Mouse (Mus musculus) intestine, embryonic 16.5 days (tissue): ENCODE results near the gene Ifit3b. TPM values are rescaled to one million over a fixed set of nuclear protein-coding genes. Genes with fewer than 3 reads are reported as not detected.
"Not testable (repeated sequence)": the region's sequence is repeated elsewhere in the genome, so short reads cannot be mapped to it uniquely, and the experiment has no call there.

Experiments used
- ATAC-seq: fragments of 200-750 bp; cut with Nextera tagmentation; 2 replicates; pipeline ENCODE4 v1.8.0; 2017; ENCODE audit warnings: moderate TSS enrichment, moderate library complexity
- H3K27ac ChIP-seq: fragments of 300-500 bp; sonication (generic); 2 replicates; pipeline ENCODE4 v1.5.1; 2014; ENCODE audit warnings: mild to moderate bottlenecking, low read length
- H3K27me3 ChIP-seq: fragments of 300-500 bp; sonication (generic); replicated peaks from 2 replicates; pipeline ENCODE4 v1.6.1; 2014; ENCODE audit warnings: low read length, control low read depth, mixed read lengths; ENCODE audit not compliant: control insufficient read depth, insufficient read depth
- H3K36me3 ChIP-seq: fragments of 300-500 bp; sonication (generic); 2 replicates; pipeline ENCODE4 v1.6.1; 2014; ENCODE audit warnings: low read length, control low read depth; ENCODE audit not compliant: control insufficient read depth, insufficient read depth
- H3K4me1 ChIP-seq: fragments of 300-500 bp; sonication (generic); 2 replicates; pipeline ENCODE4 v1.6.1; 2014; ENCODE audit warnings: low read length, control low read depth, mixed read lengths; ENCODE audit not compliant: control insufficient read depth, insufficient read depth
- H3K4me2 ChIP-seq: fragments of 300-500 bp; sonication (generic); 2 replicates; pipeline ENCODE4 v1.6.1; 2014; ENCODE audit warnings: low read depth, low read length, control low read depth
- H3K4me3 ChIP-seq: fragments of 300-500 bp; sonication (generic); 2 replicates; pipeline ENCODE4 v1.5.1; 2014; ENCODE audit warnings: mild to moderate bottlenecking, low read length
- H3K9ac ChIP-seq: fragments of 300-500 bp; sonication (generic); 2 replicates; pipeline ENCODE4 v1.6.1; 2014; ENCODE audit warnings: low read depth, low read length
- H3K9me3 ChIP-seq: fragments of 300-500 bp; sonication (generic); 2 replicates; pipeline ENCODE4 v1.6.1; 2016; ENCODE audit warnings: low read length, control low read depth; ENCODE audit not compliant: control insufficient read depth
- WGBS: fragments of 180-500 bp; shearing (Covaris S2); extraction: QIAGEN DNeasy Blood & Tissue Kit; methylation state at CpG from one replicate; pipeline ENCODE4 v1.1.7; 2014; 5-methylcytosine and 5-hydroxymethylcytosine counted together
- polyA plus RNA-seq: library from polyadenylated mRNA; unstranded; fragments of >200 nt; fragmentation: Nextera tagmentation; extraction: Ambion mirVana; gene quantifications from 2 replicates; pipeline ENCODE4 v1.2.1, GENCODE M21; 2015

Gene Ifit3b
- polyA plus RNA-seq, 1 experiment from 2014 or later = 0.15 TPM

GRCm38 (mm10) chr19:34599250-34599649, 8.5 kb upstream of the Ifit3b start:
- not testable (repeated sequence) for H3K9me3 ChIP-seq, H3K4me2 ChIP-seq, H3K4me1 ChIP-seq, H3K4me3 ChIP-seq, H3K27ac ChIP-seq, H3K27me3 ChIP-seq, H3K36me3 ChIP-seq, H3K9ac ChIP-seq
- peak; percentile 72 for ATAC-seq

- H3K4me1 ChIP-seq, H3K27ac ChIP-seq, H3K4me2 ChIP-seq, H3K4me3 ChIP-seq, H3K9me3 ChIP-seq, H3K36me3 ChIP-seq, H3K27me3 ChIP-seq, H3K9ac ChIP-seq: not testable (repeated sequence)
- ATAC-seq = peak; percentile 51; the same call in 1 of the 2 replicates
- 50% methylated on average over 1 of the region's 1 CpGs for WGBS
Measured at GRCm38 (mm10) chr19:34601888-34602287, 5.9 kb upstream of the Ifit3b start, which contains the start of gene Ifit1bl1. TSS of gene Ifit1bl1 (minus strand) at chr19:34601956.

- Histone ChIP-seq H3K4me3 (no peak overlapping the region), H3K27ac (no peak overlapping the region), H3K36me3 (no peaks in the 10 kb centered on the region), H3K4me2 (no peak overlapping the region), H3K4me1 (no peaks in the 10 kb centered on the region), H3K27me3 (no peaks in the 10 kb centered on the region), H3K9me3 (no peaks in the 10 kb centered on the region), H3K9ac (no peak overlapping the region)
- WGBS = 85% methylated on average over 3 of the region's 3 CpGs
- no peak for ATAC-seq
Measured at GRCm38 (mm10) chr19:34605472-34605871, 2.3 kb upstream of the Ifit3b start.

GRCm38 (mm10) chr19:34610118-34610517, 2.3 kb downstream of the Ifit3b start:
- not testable (repeated sequence) for H3K27me3 ChIP-seq, ATAC-seq, H3K36me3 ChIP-seq, H3K27ac ChIP-seq, H3K4me1 ChIP-seq, H3K9ac ChIP-seq, H3K4me2 ChIP-seq, H3K4me3 ChIP-seq, H3K9me3 ChIP-seq
- WGBS = 69% methylated on average over 3 of the region's 3 CpGs

- not testable (repeated sequence) for H3K27ac ChIP-seq, H3K4me3 ChIP-seq, H3K36me3 ChIP-seq, ATAC-seq, H3K9me3 ChIP-seq, H3K4me1 ChIP-seq, H3K4me2 ChIP-seq, H3K27me3 ChIP-seq, H3K9ac ChIP-seq
- 74% methylated on average over 5 of the region's 11 CpGs for WGBS
Measured at GRCm38 (mm10) chr19:34612243-34613001, 4.7 kb downstream of the Ifit3b start.

GRCm38 (mm10) chr19:34620871-34621270, 13.1 kb downstream of the Ifit3b start:
- no peak overlapping the region for H3K4me2 ChIP-seq
- 86% methylated on average over 5 of the region's 5 CpGs for WGBS
- ATAC-seq = no peak

GRCm38 (mm10) chr19:34623781-34624180, 16.0 kb downstream of the Ifit3b start:
- H3K4me3 ChIP-seq = no peak overlapping the region
- no peak for ATAC-seq
- no peaks in the 10 kb centered on the region for H3K36me3 ChIP-seq
- WGBS = 95% methylated on average over 6 of the region's 6 CpGs
- no peaks in the 10 kb centered on the region for H3K27me3 ChIP-seq
- no peaks in the 10 kb centered on the region for H3K9me3 ChIP-seq
- peaks cover 5% of the 10 kb centered on the region; the same call in 1 of the 2 replicates for H3K4me1 ChIP-seq
- no peak overlapping the region for H3K4me2 ChIP-seq
- no peak overlapping the region for H3K9ac ChIP-seq
- no peak overlapping the region for H3K27ac ChIP-seq

More at GRCm38 (mm10) chr19:34620871-34621270, 13.1 kb downstream of the Ifit3b start:
- Histone ChIP-seq H3K4me3 (no peak overlapping the region), H3K9me3 (no peaks in the 10 kb centered on the region), H3K27me3 (no peaks in the 10 kb centered on the region), H3K4me1 (peaks cover 3% of the 10 kb centered on the region; the same call in 1 of the 2 replicates), H3K9ac (no peak overlapping the region), H3K27ac (no peak overlapping the region), H3K36me3 (no peaks in the 10 kb centered on the region)

- H3K27ac ChIP-seq = no peak overlapping the region
- H3K27me3 ChIP-seq = no peaks in the 10 kb centered on the region
- H3K9me3 ChIP-seq = no peaks in the 10 kb centered on the region
- no peak for ATAC-seq
- H3K4me2 ChIP-seq = no peak overlapping the region
- no peaks in the 10 kb centered on the region for H3K36me3 ChIP-seq
- peaks cover 5% of the 10 kb centered on the region; the same call in 1 of the 2 replicates for H3K4me1 ChIP-seq
- WGBS = 84% methylated on average over 4 of the region's 4 CpGs
- H3K4me3 ChIP-seq = no peak overlapping the region
- no peak overlapping the region for H3K9ac ChIP-seq
Measured at GRCm38 (mm10) chr19:34624663-34625062, 16.9 kb downstream of the Ifit3b start.

GRCm38 (mm10) chr19:34627496-34627895, 19.7 kb downstream of the Ifit3b start:
- peak; percentile 82 for ATAC-seq
- 27% methylated on average over 2 of the region's 2 CpGs for WGBS
- H3K9me3 ChIP-seq = no peaks in the 10 kb centered on the region
- H3K27me3 ChIP-seq = no peaks in the 10 kb centered on the region
- peaks cover 4% of the 10 kb centered on the region; the same call in 1 of the 2 replicates for H3K4me1 ChIP-seq
- no peak overlapping the region for H3K9ac ChIP-seq
- H3K4me2 ChIP-seq = no peak overlapping the region
- no peak overlapping the region for H3K4me3 ChIP-seq
- no peak overlapping the region for H3K27ac ChIP-seq
- H3K36me3 ChIP-seq = no peaks in the 10 kb centered on the region

- no peak overlapping the region for H3K27ac ChIP-seq
- no peaks in the 10 kb centered on the region for H3K9me3 ChIP-seq
- H3K4me1 ChIP-seq = 0 out of 2 replicates have a peak, but pooled peaks cover 2% of the 10 kb centered on the region
- no peak overlapping the region for H3K4me3 ChIP-seq
- H3K27me3 ChIP-seq = no peaks in the 10 kb centered on the region
- H3K36me3 ChIP-seq = no peaks in the 10 kb centered on the region
- H3K9ac ChIP-seq = no peak overlapping the region
- no peak for ATAC-seq
- no peak overlapping the region for H3K4me2 ChIP-seq
Measured at GRCm38 (mm10) chr19:34631487-34631886, 23.7 kb downstream of the Ifit3b start.
